Mouse (Mus musculus): Measurements from ENCODE around the gene Them5.

The Them5 gene

DNA sequence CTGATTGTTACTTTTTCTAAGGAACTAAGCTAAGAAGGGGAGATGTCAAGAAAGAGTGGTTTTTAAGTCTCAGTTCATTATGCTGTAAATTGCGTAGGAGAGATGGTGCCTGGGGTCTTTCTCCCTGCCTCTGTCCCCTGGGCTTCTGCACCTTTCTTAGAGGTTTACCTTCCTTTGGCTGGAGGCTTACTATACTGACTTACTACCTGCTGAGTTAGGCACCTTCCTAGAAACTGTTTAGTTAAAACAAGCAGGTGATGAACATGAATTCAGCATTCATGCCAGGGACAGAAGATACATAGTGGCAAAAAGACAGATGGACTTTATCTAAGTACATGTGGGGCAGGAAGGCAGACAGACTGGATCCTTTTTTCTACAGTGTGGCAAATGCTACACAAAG, 54.4 kb downstream of the Them5 start:
- H3K4me3 ChIP-seq (replicated peaks; ENCODE audit: low read length) = no peak overlapping the region
- TF ChIP-seq POU5F1 (IDR thresholded peaks at IDR 0.05; ENCODE audit: borderline replicate concordance, low read length) (no peak), NANOG (IDR thresholded peaks at IDR 0.05; ENCODE audit: borderline replicate concordance, low read length) (no peak), CTCF (conservative IDR thresholded peaks at IDR 0.05; ENCODE audit: low read length) (no peak)

GRCm38 (mm10) chr3:94396851-94397250, 55.0 kb downstream of the Them5 start:
- H3K36me3 ChIP-seq (ENCODE audit: insufficient read depth, low read length) = no peaks in the 10 kb centered on the region
- no peak overlapping the region for H3K4me3 ChIP-seq (replicated peaks; ENCODE audit: low read length)
- H3K4me1 ChIP-seq (replicated peaks; ENCODE audit: low read depth, low read length) = peaks cover 10% of the 10 kb centered on the region; the same call in 1 of the 2 replicates
- H3K9me3 ChIP-seq (ENCODE audit: low read length) = no peaks in the 10 kb centered on the region
- TF ChIP-seq CTCF (conservative IDR thresholded peaks at IDR 0.05; ENCODE audit: low read length) (no peak), POU5F1 (IDR thresholded peaks at IDR 0.05; ENCODE audit: borderline replicate concordance, low read length) (no peak), NANOG (IDR thresholded peaks at IDR 0.05; ENCODE audit: borderline replicate concordance, low read length) (no peak)
- peaks cover 66% of the 10 kb centered on the region for H3K27me3 ChIP-seq (ENCODE audit: insufficient read depth, low read length)

More for the DNA sequence above, 54.4 kb downstream of the Them5 start:
- peaks cover 61% of the 10 kb centered on the region for H3K27me3 ChIP-seq (ENCODE audit: insufficient read depth, low read length)
- peaks cover 10% of the 10 kb centered on the region; the same call in 1 of the 2 replicates for H3K4me1 ChIP-seq (replicated peaks; ENCODE audit: low read depth, low read length)
- no peaks in the 10 kb centered on the region for H3K36me3 ChIP-seq (ENCODE audit: insufficient read depth, low read length)
- H3K9me3 ChIP-seq (ENCODE audit: low read length) = no peaks in the 10 kb centered on the region

Measured in E14TG2a.4 (cell line).